Mouse (Mus musculus) stomach, postnatal 0 days (tissue): ENCODE results near the gene Pax7.

ENCODE experiments used
- CTCF ChIP-seq: IDR thresholded peaks from 2 replicates; pipeline ENCODE4 v1.5.1; 2016; ENCODE audit warnings: antibody characterized with exemption, low read depth, mild to moderate bottlenecking, moderate library complexity
- EP300 ChIP-seq: optimal IDR thresholded peaks from 2 replicates; pipeline ENCODE3; 2016; ENCODE audit warnings: antibody characterized with exemption

DNA sequence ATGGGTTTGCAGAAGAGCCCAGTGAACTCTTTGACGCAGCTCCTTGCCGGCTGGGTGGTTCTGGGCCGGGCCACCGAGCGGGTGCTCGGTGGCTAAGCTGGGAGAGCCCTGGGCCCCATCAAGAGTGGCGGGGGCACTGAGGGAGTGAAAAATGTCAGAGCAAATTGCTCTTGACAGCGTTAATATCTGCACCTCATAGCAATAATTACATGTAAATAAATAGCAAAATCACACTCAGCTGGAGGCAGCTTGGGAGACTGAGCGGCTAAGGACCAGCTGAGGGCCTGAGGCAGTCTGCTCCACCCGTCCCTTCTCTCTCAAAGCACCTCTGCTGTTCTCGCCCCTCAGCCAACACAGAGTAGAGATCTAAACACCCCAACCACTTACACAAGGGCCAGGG is 72.6 kb downstream of the Pax7 start:
- TF ChIP-seq CTCF (no peak), EP300 (no peak)
